Mouse (Mus musculus) E14TG2a.4 (cell line): ENCODE results near the gene Trmt1.
A peak's percentile ranks its signal among the peaks of the same experiment; 100 is the strongest.

Experiments used
- H3K27me3 ChIP-seq: 2 replicates; pipeline ENCODE4 v1.6.1; 2014; ENCODE audit warnings: low read length, control low read depth; ENCODE audit not compliant: insufficient read depth
- H3K36me3 ChIP-seq: 2 replicates; pipeline ENCODE4 v1.6.1; 2014; ENCODE audit warnings: low read length, control low read depth; ENCODE audit not compliant: insufficient read depth
- H3K4me1 ChIP-seq: replicated peaks from 2 replicates; pipeline ENCODE4 v1.6.1; 2014; ENCODE audit warnings: low read depth, low read length, control low read depth
- H3K4me3 ChIP-seq: replicated peaks from 2 replicates; pipeline ENCODE4 v1.5.1; 2014; ENCODE audit warnings: mild to moderate bottlenecking, low read length
- H3K9me3 ChIP-seq: 2 replicates; pipeline ENCODE4 v1.6.1; 2014; ENCODE audit warnings: low read length, control low read depth
- CTCF ChIP-seq: conservative IDR thresholded peaks from 2 replicates; pipeline ENCODE4 v1.5.1; 2014; ENCODE audit warnings: low read length
- NANOG ChIP-seq: IDR thresholded peaks from 2 replicates; pipeline ENCODE4 v1.6.1; 2014; ENCODE audit warnings: borderline replicate concordance, low read length, mixed read lengths
- POU5F1 ChIP-seq: IDR thresholded peaks from 2 replicates; pipeline ENCODE4 v1.6.1; 2014; ENCODE audit warnings: low read length, borderline replicate concordance

Gene Trmt1

GRCm38 (mm10) chr8:84697166-84698130 is 11.3 kb downstream of the Trmt1 start:
- H3K4me3 ChIP-seq, result no peak overlapping the region
- peaks cover 74% of the 10 kb centered on the region for H3K4me1 ChIP-seq
- peaks cover 13% of the 10 kb centered on the region for H3K27me3 ChIP-seq
- TF ChIP-seq NANOG (no peak), CTCF (peak; percentile 48)
- H3K36me3 ChIP-seq, result peaks cover 79% of the 10 kb centered on the region
- H3K9me3 ChIP-seq, result no peaks in the 10 kb centered on the region

DNA sequence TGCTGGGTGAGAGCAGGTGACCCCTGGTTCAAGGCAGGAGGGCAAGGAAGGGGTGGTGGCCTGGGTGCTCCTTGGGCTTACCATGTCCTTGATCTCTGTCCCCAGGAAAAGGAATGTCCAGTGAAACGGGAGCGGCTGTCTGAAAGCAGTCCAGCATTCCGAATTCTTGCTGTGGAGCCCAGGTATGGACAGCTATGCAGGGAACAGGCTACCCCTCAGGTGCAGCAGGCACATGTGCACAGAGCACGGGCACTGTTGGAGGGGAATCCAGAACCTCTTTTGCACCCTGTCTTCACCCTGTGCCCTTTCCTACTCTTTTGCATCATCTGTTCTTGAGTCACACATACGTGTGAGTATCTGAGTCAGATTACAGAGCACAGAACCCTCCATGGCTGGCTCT is 12.2 kb downstream of the Trmt1 start:
- H3K27me3 ChIP-seq, result peaks cover 21% of the 10 kb centered on the region
- H3K9me3 ChIP-seq, result no peaks in the 10 kb centered on the region
- TF ChIP-seq POU5F1 (no peak), NANOG (no peak), CTCF (no peak)
- no peak overlapping the region for H3K4me3 ChIP-seq
- peaks cover 71% of the 10 kb centered on the region for H3K36me3 ChIP-seq
- peaks cover 70% of the 10 kb centered on the region for H3K4me1 ChIP-seq

DNA sequence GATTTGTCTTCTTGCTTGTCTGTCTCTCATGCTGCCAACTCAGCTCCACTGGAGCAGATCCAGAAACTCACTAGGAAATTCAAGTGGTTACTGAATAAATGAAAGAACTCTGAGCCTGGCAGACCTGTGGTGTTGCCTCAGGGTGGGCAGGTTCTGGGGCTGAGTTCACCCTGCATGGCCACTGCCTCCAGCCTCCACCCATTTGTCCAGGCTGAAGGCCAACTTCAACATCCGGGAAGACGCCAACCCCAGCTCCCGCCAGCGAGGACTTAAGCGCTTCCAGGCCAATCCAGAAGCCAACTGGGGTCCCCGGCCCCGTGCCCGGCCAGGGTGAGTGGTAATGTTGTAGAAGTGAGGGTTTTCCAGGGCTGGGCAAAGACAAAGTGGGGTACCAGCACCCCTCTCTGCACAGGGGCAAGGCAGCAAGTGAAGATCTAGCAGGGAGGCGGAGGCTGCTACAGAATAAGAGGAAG is 12.9 kb downstream of the Trmt1 start:
- Histone ChIP-seq H3K4me1 (peaks cover 71% of the 10 kb centered on the region), H3K36me3 (peaks cover 64% of the 10 kb centered on the region), H3K9me3 (no peaks in the 10 kb centered on the region), H3K4me3 (no peak overlapping the region), H3K27me3 (peaks cover 27% of the 10 kb centered on the region)
- TF ChIP-seq NANOG (no peak), POU5F1 (no peak), CTCF (no peak)

GRCm38 (mm10) chr8:84699861-84700322 is 13.8 kb downstream of the Trmt1 start:
- peak; percentile 80 for TF ChIP-seq CTCF
- no peak for TF ChIP-seq POU5F1
- no peak for TF ChIP-seq NANOG
- Histone ChIP-seq H3K4me1 (peaks cover 70% of the 10 kb centered on the region), H3K27me3 (peaks cover 37% of the 10 kb centered on the region)

GRCm38 (mm10) chr8:84700526-84700925 is 14.4 kb downstream of the Trmt1 start:
- peaks cover 48% of the 10 kb centered on the region for H3K36me3 ChIP-seq
- H3K27me3 ChIP-seq, result peaks cover 43% of the 10 kb centered on the region
- no peak for TF ChIP-seq NANOG
- no peak for TF ChIP-seq POU5F1
- TF ChIP-seq CTCF, result no peak
- no peak overlapping the region for H3K4me3 ChIP-seq
- no peaks in the 10 kb centered on the region for H3K9me3 ChIP-seq
- peaks cover 70% of the 10 kb centered on the region for H3K4me1 ChIP-seq

More at GRCm38 (mm10) chr8:84699861-84700322, 13.8 kb downstream of the Trmt1 start:
- Histone ChIP-seq H3K4me3 (no peak overlapping the region), H3K36me3 (peaks cover 55% of the 10 kb centered on the region), H3K9me3 (no peaks in the 10 kb centered on the region)

GRCm38 (mm10) chr8:84700941-84701911 is 15.1 kb downstream of the Trmt1 start, which contains the start of gene Lyl1:
Lyl1 (plus strand) TSS chr8:84701457.
- Histone ChIP-seq H3K9me3 (no peaks in the 10 kb centered on the region), H3K36me3 (peaks cover 41% of the 10 kb centered on the region), H3K27me3 (peaks cover 49% of the 10 kb centered on the region), H3K4me1 (peaks cover 70% of the 10 kb centered on the region), H3K4me3 (peak within 1 kb of the TSS; percentile 64)
- TF ChIP-seq CTCF (no peak), POU5F1 (no peak), NANOG (no peak)

DNA sequence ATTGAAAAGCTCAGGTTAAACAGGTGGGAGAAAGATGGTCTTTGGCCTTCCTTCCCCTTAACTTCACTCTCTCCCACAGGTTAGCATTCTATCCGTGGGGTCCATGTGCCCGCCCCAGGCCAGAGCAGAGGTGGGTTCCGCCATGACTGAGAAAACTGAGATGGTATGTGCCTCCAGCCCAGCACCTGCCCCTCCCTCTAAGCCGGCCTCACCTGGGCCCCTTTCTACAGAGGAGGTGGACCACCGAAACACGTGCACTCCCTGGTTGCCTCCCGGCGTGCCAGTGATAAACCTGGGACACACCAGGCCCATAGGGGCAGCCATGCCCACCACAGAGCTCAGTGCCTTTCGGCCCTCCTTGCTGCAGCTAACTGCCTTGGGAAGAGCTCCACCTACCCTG is 16.5 kb downstream of the Trmt1 start:
- no peaks in the 10 kb centered on the region for H3K9me3 ChIP-seq
- H3K36me3 ChIP-seq, result peaks cover 28% of the 10 kb centered on the region
- peaks cover 62% of the 10 kb centered on the region for H3K27me3 ChIP-seq
- peaks cover 67% of the 10 kb centered on the region for H3K4me1 ChIP-seq
- TF ChIP-seq POU5F1 (no peak), NANOG (no peak), CTCF (no peak)
- no peak overlapping the region for H3K4me3 ChIP-seq

DNA sequence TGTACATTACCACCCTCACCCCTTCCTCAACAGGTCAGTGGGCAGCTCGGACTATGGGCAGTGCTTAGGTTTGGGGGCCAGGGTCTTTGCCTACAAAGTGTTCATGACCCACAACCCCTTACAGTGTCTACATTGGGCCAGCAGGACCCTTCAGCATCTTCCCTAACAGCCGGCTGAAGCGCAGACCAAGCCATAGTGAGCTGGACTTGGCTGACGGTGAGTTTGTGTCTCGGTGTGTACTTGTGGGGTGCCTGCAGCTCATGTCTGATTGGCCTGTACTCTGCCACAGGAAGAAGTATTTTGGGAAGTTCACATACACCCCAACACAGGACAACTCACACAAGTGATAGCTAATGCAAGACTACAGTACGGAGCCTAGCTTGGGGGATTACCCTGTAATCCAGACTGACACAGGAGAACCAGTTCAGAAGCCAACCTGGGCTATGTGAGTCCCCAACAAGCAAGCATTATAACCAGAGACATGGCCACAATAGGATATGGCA is 16.9 kb downstream of the Trmt1 start:
- TF ChIP-seq CTCF, result no peak
- no peak for TF ChIP-seq NANOG
- TF ChIP-seq POU5F1, result no peak
- Histone ChIP-seq H3K4me3 (no peak overlapping the region), H3K4me1 (peaks cover 69% of the 10 kb centered on the region)

More for the DNA sequence above, 16.9 kb downstream of the Trmt1 start:
- Histone ChIP-seq H3K27me3 (peaks cover 67% of the 10 kb centered on the region), H3K9me3 (no peaks in the 10 kb centered on the region), H3K36me3 (peaks cover 23% of the 10 kb centered on the region)
